Mouse (Mus musculus) right cerebral cortex, postnatal 4 days (tissue): ENCODE data around the gene Ccdc117.
"Not testable (repeated sequence)": the region's sequence is repeated elsewhere in the genome, so short reads cannot be mapped to it uniquely, and the experiment has no call there.

Source experiments
- DNase-seq: peaks from one replicate; pipeline ENCODE4 v3.0.0-alpha.2; 2022

The Ccdc117 gene

DNA sequence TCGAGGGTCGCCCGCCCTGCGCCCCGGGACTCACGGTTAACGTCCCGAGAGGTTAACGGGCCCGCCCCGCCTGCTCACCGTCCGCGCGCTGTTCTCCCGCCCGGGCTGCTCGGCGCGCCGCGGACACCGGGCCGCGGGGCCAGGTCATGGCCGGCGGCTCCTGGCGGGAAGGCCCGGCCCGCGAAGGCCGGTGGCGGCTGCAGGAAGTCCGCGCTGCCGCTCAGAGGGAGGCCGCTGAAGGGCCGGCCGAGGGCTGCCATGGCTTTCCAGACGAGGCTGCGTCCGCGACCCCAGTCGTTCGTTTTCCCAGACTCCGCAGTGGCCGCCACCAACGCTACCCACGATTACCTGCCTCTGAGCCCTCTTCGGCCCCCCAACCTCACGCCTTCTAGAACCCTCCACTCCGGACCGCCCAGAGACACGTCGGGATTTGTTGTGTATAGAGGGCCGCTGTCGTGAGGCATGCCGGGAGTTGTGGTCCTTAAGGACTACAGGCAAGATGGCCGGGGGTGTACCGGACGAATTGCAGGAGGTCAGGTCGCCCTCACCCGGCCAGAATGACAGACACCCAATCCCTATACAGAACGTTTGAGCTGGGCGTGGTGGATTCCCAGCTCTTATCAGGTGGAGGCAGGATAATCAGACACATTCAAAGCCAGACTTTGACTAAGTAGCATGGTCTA, at the start of gene Ccdc117:
Ccdc117 (minus strand) TSS at position 389 of the 683 bp plus-strand sequence.
- DNase-seq: peak; percentile 75

DNA sequence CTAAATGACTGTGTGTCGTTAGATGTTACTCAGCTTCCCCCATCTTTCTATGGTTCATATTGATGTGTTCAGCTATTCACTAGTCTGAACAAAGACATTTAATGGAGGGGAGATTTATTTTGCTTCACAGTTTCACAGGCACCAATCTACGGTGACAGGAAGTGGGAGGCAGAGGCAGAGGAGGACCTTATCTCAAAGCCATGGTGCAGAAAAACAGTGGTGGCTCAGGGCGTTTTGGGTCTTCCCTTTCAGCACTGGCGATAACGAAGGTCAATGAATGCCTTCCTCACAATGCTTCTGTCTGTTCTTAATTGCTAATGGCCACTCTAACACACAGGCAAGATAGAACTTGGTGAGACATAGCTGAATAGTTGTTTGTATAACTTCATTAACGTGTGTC, 33.1 kb upstream of the Ccdc117 start:
- no peak for DNase-seq

DNA sequence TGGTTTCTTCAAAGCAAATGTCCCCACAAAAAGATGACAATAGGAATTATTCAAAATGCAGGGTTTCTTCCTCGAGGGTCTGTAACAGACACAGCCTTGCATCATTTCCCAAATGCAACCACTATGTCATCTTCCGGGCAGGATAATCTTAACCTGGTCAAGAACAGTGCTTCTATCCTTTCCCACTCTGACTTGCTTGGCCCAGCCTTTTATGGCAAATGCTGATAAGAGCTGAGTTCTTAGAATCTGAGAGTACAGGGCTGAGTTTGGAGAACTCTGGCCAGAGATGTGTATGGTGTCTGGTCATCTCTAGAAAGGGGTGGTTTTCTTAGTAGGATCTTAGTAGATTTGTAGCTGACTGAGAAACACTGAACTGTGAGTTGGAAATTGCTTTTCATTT, 31.8 kb upstream of the Ccdc117 start:
- DNase-seq: no peak

DNA sequence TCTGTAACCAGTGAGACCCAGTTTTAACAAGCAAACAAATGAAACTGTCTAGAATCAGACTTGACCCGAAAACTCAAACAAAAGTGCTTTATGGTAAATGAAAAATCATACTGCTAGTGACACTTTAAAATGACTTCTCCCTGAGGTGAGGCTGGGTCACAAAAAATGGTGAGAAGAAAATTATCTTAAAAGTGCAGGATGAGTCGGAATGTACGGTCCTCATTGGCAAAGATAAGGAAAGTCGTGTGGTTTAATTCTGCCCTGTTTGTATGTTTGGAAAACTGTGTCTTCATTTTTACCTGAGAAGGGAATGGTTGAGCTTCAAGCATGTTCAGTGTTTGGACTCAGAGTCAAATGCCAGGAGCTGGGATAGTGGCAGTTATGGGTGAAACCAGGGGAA, 29.9 kb upstream of the Ccdc117 start:
- no peak for DNase-seq

DNA sequence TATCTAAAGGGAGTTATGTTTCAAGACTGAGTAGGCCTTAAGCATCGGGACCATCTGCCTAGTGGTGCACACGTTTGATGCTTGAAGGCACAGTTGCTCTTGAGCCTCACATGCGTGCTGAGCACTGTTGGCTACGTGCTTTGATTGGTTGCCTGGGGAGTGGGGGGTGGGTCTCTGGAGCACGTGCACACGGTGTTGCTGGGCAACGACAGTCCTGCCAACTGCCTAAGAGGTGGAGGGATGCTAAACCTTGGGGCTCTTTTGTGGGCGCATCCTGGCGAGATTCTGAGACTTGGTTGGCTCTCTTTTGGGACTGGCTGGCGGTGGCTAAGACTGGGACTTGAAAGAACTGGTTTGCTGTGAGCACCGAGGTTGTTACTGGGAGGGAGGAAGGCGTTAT, 27.5 kb upstream of the Ccdc117 start, which contains the start of gene Ankrd36:
Ankrd36 (plus strand) TSS at position 211 of the 400 bp plus-strand sequence.
- no peak for DNase-seq

DNA sequence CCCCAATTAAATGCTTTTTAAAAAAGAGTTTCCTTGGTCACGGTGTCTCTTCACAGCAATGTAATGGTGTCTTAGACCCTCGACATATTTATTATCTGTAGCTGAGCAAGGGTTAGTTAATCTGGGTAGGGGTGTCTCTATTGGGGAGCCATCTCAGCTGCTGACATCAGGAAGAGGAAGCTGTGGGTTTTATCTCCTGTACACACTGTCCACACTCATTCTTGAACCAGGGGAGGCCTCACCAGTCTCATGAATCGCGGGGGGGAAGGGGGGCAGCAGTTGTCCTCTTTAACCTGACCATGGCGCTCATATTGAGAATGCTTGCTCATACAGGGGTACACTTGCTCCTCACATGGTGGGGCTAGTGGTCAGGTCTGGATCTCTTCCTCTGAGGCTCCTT, 26.1 kb upstream of the Ccdc117 start:
- DNase-seq: no peak

DNA sequence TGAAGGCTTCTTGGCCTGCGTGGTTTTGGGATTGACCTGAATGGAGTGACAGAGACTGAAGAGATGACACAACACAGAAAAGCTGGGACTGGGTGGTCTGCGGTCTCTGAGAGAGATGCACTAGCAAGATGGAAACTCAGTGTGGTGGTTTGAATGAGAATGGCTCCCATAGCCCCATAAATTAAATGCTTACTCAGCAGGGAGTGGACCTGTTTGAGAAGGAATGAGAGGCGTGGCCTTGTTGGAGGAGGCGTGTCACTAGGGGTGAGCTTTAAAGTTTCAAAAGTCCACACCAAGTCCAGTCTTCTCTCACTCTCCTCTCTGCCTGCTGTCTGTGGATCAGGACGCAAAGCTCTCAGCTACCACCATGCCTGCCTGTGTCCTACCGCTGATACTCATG, 25.7 kb upstream of the Ccdc117 start:
- DNase-seq: no peak

DNA sequence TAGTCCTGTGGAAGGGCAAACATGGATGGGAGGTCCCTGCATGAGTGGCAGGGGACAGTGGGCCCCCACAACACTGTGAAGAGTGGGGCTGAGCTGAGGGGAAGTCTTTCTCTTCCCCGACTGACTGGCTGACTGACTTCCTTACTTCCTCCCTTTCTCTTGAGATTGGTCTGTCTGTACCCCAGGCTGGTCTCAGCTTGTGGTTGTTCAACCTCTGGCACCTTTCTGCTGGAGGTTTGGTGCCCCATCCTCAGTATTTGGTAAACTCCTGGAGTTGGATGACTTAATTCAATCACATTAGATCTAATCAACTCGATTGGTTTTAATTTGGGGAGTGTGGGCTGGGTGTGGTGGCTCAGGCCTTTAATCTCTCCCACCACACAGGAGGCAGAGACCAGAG, 24.5 kb upstream of the Ccdc117 start:
- DNase-seq: no peak

DNA sequence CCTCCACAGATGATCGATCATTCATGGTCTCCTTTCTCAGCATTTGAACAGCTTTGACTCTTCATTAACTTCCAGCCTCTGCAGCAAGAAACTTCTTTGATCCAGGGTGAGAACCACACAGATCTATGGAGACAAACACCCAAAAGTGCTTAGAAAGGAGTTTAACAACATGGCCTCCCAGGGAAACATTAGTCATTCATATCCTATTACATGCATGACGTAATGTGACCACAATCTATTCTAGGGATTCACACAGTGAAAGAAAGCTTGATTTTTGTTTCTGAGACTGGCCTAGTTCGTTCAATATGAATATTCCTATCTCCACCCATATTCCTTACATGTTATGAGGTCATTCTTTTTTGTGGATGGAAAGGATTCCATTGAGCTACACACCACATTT, 23.6 kb upstream of the Ccdc117 start:
- DNase-seq: no peak

DNA sequence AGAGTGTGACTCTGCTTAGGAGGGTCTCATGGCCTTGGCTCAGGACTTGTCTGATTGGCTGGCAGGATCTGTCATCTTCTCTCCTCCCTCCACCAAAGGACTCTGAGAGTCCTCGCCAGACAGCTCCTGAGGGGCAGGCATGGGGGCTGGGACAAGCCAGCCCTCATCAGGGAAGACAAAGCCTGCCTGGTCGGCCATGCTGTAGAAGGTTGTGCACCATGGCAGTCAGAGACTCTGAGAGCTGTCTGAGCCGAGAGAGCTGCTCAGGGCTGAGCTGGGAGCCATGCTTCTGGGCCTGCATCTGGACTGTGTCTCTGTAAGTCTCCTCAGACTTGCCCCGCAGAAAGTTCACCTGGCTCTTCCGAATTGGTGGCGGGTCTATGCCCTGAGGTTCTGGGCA, 21.9 kb upstream of the Ccdc117 start:
- no peak for DNase-seq

DNA sequence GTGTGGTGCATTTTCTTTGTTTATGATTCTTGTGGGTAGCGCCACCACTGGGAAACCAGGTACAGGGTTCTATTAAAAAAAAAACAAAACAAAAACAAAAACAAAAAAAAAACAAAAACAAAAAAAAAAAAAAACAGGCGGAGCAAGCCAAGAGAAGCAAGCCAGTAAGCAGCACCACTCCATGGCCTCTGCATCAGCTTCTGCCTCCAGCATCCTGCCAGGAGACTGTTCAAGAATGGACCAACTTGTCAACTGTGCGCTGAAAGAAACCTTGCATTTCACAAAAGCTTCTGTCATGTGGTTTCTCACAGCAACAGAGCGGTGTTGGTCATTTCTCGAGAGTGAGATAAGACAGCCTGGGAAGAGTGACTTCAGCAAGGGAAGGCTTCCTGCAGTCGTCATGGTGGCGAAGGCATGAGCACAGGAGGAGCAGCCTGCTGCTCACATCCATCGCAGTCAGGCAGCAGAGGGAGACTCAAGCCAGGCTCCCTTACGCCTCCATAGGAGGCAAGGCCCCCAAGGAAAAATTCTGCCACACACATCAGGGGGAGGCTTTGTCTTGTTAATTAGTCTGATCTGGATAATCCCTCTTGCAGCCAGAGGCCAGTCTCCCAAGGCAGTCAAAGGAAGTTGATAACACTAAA, 20.8 kb upstream of the Ccdc117 start:
- peak; percentile 25 for DNase-seq

DNA sequence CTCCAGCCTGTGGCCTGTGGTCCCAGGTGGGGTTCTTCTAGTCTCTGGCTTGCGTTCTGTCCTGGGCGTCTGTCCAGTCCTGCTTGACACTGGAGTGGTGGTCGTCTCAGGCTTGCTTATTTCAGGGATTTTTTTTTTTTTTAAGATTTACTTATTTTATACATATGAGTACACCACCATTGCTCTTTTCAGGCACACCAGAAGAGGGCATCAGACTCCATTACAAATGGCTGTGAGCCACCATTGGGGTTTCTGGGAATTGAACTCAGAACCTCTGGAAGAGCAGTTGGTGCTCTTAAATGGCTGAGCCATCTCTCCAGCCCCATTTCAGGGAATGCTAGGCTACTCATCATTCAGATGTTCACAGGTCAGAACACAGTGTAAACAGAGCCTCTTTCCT, 18.3 kb upstream of the Ccdc117 start:
- peak; percentile 6 for DNase-seq

DNA sequence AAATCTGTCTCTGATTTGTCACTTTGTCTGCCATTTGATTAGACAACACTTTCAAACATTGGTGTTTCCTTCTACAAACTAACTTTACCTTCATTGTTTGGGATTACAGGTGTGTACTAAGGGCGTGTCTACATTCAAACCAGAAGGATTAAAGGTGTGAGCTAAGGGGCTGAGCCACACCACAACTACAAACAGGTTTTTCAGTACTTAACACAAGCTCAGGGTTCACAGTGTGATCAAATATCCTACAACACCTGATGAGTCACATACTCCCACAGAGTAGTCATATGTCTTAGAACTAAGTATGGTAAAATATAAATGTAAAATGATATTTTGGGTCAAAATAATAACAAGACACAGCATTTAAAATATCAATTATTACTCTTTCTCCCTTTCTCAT, 9.9 kb upstream of the Ccdc117 start:
- DNase-seq: no peak

DNA sequence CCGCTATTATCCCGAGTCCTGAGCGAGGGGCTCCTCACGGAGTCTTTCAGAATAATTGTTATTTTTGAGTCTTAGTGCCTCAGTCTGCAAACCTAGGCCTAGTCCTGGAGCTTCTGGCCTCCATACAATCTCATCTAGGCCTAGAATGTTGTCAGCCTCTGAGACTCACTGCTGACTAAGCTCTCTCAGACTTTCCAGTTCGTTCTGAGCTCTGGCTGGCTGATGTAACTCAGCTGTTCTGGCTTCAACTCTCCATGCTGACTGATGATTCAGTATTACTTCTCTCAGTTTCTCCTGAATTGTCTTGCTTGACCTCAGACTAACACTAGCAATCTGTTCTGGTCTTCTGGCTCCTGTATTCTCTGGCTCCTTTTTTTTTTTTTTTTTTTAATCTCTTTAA, 9.4 kb upstream of the Ccdc117 start:
- no peak for DNase-seq

DNA sequence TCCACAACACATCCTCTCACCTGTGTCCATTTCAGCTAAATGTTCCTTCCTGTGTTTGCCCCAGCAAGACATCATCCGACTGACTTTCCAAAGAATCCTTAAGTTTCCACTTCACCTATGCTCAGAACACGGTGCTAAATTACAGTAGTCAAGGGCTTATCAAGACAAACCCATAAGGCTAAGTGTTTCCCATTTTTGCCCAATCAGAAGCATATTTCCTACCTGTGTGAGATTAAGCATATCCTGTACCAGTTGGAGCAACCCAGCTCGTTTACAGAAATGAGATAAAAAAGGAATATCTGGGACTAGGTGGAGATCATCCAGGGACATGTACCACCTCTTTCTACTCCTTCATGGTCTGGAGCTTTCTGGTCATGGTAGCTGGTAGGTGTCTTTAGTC, 4.7 kb upstream of the Ccdc117 start:
- no peak for DNase-seq

DNA sequence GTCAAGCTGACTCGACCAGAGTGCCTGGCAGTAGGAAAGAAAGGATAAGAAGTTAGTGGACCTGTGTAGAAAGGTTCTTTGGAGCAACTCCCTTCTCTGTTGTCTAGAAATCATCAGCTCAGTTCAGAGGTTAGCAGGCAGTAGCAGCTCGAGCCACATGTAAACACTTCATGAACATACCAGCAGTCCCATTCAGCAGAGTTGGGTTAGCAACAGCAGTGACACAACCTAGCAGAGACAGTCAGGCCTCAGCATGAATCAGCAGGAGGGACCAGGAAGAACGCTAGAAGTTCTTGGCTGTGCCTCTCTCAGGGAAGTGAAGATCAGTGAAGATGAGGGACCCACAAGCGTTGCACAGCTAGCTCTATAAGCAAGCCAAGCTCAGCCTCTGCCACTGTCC, 3.5 kb upstream of the Ccdc117 start:
- no peak for DNase-seq

DNA sequence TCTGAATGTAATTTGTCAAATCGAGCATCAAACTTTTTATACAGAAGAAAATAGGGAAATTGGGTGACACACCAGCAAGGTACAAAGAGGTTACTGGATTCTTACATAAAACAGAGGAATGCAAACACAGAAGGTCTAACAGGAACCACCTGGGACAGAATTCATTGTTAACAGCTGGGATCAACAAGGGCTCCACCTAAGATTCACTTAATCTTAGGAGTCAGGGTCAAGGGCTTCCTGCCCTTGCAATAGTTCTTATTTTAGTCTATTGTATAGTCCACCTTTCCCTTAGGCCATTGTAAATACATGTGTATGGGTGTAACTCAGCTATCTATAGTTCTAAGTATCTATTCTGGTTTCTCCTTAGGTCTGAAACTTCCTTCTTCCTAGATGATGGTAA, 2.7 kb upstream of the Ccdc117 start:
- not testable (repeated sequence) for DNase-seq

DNA sequence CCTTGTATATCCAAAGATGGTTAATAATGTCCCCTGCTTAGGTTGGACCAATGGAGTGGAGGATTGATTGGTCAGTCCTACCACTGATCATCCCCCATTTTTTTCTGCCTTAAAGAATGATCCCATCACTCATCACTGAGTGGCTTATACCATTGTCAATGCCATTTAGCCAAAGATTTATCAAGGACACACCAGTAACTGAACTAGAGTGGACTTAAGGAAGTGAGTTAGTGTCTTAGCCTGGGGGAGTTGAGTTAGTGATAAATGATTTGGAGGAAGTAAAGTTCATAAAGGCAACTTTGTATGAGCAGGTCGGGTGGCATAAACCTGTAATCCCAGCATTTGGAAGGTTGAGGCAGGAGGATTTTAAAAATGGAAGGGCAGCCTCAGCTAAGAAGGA, 1.3 kb upstream of the Ccdc117 start:
- DNase-seq: no peak

DNA sequence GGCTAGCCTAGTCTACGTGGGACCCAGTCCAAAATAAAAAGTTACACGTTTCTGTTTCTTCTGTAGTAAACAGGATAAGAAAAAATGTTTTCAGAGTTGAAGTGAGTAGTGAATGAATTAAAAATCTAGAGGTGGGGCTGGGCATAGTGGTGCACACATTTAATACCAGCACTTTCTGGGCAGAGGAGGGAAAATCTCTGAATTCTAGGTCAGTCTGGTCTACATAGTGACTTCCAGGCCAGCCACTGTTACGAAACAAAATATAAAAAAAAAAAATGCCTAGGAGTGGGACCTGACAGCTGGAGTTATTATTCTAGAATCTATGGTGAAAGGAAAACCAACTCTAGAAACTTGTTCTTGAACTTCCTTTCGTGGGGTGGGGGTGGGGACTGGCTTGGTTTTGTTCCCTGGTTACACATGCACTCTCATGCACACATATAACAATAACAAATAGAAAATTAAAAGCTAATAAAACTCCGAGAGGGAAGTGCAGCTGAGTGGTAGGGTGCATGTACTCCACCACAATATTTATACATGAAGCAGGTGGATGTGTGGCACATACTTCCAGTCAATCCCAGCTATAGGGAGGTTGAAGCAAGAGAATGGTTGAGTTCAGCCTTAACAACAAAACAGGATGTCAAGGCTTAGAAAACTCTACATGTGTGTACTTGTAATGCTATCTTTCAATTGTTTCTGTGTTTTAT, 647 bp upstream of the Ccdc117 start:
- DNase-seq: no peak

DNA sequence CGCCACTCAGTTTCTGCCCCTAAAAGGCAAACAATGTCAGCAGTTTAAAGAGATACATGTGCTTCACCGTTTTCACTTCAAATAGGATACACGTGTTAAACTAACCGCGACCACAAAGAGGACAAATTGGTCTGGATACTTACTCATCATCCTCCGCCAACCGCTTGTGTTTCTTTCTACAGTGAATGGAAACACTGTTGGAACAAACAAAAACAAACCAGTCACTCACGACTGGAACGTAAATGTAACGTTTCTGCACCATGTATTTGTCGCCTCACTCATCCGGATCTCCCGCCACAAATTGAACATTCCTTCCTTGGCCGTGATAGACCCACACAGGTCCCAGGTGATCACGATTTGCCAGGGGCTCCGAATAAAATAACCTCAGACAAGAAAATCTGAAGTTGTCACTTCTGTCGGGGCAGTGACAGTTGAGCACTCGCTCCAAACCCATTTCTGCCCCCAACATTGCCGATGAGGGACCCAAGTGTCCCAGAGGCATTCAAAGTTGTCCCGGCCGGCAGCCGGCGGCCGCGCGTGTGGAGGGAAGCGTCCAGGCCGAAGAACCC, 673 bp downstream of the Ccdc117 start:
- DNase-seq: peak; percentile 17

DNA sequence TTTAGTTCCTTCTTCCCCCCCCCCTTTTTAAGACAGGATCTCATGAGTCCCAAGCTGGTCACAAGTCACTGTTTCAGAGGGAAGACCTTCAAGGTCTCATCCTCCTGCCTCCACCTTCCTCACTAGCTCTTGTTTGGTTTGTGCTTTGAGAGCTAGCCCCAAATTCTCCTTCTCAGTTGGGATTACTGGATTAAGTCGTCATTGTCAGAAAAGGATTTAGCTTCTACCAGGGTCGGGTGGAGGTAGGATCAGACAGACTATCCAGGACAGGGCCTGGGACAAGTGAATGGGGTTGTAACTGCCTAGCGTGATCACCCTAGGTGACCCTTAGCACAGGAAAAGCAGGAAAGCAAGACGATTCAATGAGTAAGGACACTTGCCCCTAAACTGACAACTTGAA, 1.7 kb downstream of the Ccdc117 start:
- no peak for DNase-seq

DNA sequence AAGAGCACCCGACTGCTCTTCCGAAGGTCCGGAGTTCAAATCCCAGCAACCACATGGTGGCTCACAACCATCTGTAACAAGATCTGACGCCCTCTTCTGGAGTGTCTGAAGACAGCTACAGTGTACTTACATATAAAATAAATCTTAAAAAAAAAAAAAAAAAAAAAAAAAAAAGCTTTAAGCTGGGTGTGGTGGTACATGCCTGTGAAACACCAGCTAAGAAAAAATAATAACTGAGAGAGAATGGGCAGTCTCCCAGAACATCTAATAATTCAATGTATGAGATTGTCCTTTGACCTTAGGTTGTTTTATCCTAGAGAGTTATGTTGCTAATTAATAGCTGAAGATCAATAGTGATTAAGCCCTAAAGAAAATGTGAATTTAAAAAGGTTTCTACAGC, 4.5 kb downstream of the Ccdc117 start:
- DNase-seq: not testable (repeated sequence)

DNA sequence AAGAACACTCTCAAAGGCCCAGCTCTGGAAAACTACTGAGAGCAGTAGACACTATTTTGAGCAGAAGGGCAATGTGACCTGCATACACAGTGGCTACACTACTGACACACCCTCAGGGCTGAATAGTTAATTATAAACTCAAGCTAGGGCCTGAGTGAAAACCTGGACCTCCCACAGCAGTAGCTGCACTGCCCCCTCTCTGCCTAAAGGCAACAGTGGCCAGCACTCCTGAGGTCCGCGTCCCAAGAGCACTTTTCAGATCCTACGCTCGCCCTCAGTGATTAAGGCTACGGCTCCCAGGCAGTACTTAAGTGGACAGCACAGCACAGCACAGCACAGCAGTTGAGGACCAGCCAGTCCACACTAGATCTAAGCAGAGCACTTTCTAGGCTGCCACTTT, 8.9 kb downstream of the Ccdc117 start:
- DNase-seq: no peak

DNA sequence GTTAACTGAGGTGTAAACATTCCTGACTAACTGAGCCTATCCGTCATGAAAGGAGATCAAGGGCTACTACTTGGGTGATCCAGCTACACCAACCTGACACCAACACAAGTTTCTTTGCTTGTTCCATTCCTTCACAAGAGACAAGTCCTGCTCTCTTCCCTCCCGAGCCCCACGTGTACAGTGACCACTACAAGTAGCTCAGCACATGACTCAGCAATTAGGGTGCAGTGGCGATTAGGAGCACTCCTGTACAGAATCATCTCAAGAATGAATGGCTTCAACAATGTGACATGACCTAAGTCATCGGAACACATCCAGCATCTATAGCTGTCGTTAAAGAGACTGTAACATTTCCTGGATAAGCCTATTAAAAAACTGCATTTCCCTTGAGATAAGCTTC, 11.3 kb downstream of the Ccdc117 start:
- no peak for DNase-seq
